Mouse (Mus musculus): Measurements from ENCODE around the gene Hoxd9. TPM values are rescaled to one million over a fixed set of nuclear protein-coding genes. Genes with fewer than 3 reads are reported as not detected.
A peak's percentile ranks its signal among the peaks of the same experiment; 100 is the strongest.

The Hoxd9 gene
- polyA plus RNA-seq, 1 experiment from 2014 or later, result 0.34 TPM

DNA sequence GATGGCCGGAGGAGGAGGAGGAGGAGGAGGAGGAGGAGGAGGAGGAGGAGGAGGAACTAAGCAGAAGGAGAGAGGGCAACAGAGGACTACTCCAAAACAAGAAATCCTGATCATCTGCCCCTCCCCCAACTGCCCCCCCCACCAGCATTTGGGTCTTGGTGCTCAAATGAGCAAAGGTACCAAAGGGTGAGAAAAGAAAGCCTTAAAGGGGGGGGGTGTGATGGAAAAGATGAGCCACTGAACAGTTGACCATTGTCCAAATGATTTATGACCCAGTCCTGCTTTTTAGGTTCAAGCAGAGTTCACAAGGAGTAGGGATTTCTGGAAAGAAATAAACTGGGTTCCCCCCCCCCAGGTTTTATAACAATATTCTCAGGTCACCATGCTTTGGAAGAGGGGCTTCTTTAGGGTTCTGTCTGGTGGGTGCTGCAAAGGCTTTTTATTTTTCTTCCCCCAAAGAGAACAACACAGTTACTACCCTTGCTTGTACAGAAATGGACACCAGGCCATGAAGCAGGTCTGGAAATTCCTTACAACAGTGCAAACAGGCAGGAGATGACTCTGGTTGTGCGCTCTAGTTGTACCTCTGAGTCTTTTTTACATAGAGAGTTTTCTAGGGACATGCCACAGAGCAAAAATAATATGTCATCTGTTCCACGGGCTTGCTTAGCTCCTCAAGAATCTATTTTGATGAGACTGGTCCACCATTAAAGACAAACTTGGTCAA is 43.9 kb downstream of the Hoxd9 start:
- DNase-seq (ENCODE audit: low spot score) (no peak), ATAC-seq (ENCODE audit: low FRiP score, low TSS enrichment) (no peak)
- no peak overlapping the region for H3K4me3 ChIP-seq (ENCODE audit: low read depth, low read length)
- no peaks in the 10 kb centered on the region for H3K36me3 ChIP-seq (ENCODE audit: control insufficient read depth, insufficient read depth, low read length)
- no peak overlapping the region for H3K4me2 ChIP-seq (replicated peaks; ENCODE audit: low read depth)
- no peak overlapping the region for H3K27ac ChIP-seq (replicated peaks)
- H3K9me3 ChIP-seq (ENCODE audit: control insufficient read depth, low read length), result no peaks in the 10 kb centered on the region
- peaks cover 36% of the 10 kb centered on the region for H3K27me3 ChIP-seq (ENCODE audit: control insufficient read depth, insufficient read depth, low read length)
- no peak overlapping the region for H3K9ac ChIP-seq (ENCODE audit: low read length)
- 47% methylated on average over 2 of the region's 3 CpGs for WGBS
- no peak for TF ChIP-seq EP300 (optimal IDR thresholded peaks at IDR 0.05)
- no peak for TF ChIP-seq CTCF (IDR thresholded peaks at IDR 0.05; ENCODE audit: low read depth)
- H3K4me1 ChIP-seq (replicated peaks; ENCODE audit: control insufficient read depth, insufficient read depth), result no peaks in the 10 kb centered on the region

DNA sequence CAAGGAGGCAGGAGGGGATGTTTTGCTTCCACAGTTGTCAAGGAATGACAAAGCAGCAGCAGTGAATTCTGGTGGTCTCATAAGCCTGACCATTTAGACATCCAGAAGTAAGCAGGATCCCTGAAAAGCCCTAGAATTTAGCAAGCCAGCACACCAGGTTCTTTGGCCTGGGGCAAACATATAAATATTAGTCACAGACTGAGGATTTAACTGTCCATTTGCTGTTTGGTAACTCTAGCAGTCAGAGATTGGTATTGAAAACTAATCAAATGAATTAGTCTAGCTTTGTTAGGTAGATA is 44.4 kb downstream of the Hoxd9 start:
- Histone ChIP-seq H3K27ac (replicated peaks) (no peak overlapping the region), H3K4me1 (replicated peaks; ENCODE audit: control insufficient read depth, insufficient read depth) (no peaks in the 10 kb centered on the region), H3K4me3 (ENCODE audit: low read depth, low read length) (no peak overlapping the region), H3K9me3 (ENCODE audit: control insufficient read depth, low read length) (no peaks in the 10 kb centered on the region), H3K4me2 (replicated peaks; ENCODE audit: low read depth) (no peak overlapping the region), H3K36me3 (ENCODE audit: control insufficient read depth, insufficient read depth, low read length) (no peaks in the 10 kb centered on the region), H3K27me3 (ENCODE audit: control insufficient read depth, insufficient read depth, low read length) (peaks cover 38% of the 10 kb centered on the region), H3K9ac (ENCODE audit: low read length) (no peak overlapping the region)
- ATAC-seq (ENCODE audit: low FRiP score, low TSS enrichment) (no peak), DNase-seq (ENCODE audit: low spot score) (no peak)
- TF ChIP-seq CTCF (IDR thresholded peaks at IDR 0.05; ENCODE audit: low read depth) (no peak), EP300 (optimal IDR thresholded peaks at IDR 0.05) (no peak)

DNA sequence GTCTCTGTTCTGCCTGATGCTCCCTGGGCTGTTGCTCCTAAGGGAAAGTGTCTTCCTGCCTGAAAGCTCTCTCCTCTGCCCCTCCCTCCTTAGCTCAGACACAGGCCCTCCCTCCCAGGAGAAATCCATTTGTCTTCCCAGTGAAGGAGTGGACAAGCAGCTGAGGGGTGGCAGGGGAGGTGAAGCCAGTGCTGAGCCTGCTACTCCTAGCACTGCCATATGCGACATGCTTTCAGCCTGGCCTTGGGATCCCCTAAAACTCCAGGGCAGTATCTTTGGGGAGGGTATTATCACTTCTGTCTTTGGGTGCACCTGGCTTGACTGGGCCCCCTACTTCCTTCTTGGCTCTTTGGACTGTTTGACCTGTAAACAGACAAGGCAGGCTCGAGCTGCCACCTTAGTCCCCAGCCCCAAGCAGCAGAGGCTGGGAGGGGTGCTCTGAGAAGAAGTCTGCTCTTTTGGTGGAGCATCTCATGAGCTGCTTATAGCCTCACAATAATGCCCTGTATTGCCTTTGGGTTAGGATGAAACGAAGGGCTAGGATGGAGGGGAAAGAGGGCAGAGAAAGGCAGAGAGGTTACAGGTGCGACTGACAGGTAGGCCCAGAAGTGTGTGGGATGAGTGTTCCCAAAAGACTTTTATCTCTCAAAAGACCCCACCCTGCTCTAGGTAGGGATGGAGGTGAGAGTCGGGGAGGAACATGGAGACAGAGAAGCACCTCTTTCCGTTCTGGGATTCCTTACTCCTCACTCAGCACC is 48.2 kb downstream of the Hoxd9 start:
- Histone ChIP-seq H3K27ac (replicated peaks) (no peak overlapping the region), H3K4me1 (replicated peaks; ENCODE audit: control insufficient read depth, insufficient read depth) (no peaks in the 10 kb centered on the region; the same call in 1 of the 2 replicates), H3K9ac (ENCODE audit: low read length) (no peak overlapping the region), H3K4me3 (ENCODE audit: low read depth, low read length) (no peak overlapping the region), H3K27me3 (ENCODE audit: control insufficient read depth, insufficient read depth, low read length) (peaks cover 44% of the 10 kb centered on the region), H3K36me3 (ENCODE audit: control insufficient read depth, insufficient read depth, low read length) (no peaks in the 10 kb centered on the region), H3K4me2 (replicated peaks; ENCODE audit: low read depth) (no peak overlapping the region), H3K9me3 (ENCODE audit: control insufficient read depth, low read length) (no peaks in the 10 kb centered on the region)
- ATAC-seq (ENCODE audit: low FRiP score, low TSS enrichment) (no peak), DNase-seq (ENCODE audit: low spot score) (no peak)
- TF ChIP-seq CTCF (IDR thresholded peaks at IDR 0.05; ENCODE audit: low read depth) (no peak), EP300 (optimal IDR thresholded peaks at IDR 0.05) (no peak)
- WGBS, result 13% methylated on average over 6 of the region's 6 CpGs

DNA sequence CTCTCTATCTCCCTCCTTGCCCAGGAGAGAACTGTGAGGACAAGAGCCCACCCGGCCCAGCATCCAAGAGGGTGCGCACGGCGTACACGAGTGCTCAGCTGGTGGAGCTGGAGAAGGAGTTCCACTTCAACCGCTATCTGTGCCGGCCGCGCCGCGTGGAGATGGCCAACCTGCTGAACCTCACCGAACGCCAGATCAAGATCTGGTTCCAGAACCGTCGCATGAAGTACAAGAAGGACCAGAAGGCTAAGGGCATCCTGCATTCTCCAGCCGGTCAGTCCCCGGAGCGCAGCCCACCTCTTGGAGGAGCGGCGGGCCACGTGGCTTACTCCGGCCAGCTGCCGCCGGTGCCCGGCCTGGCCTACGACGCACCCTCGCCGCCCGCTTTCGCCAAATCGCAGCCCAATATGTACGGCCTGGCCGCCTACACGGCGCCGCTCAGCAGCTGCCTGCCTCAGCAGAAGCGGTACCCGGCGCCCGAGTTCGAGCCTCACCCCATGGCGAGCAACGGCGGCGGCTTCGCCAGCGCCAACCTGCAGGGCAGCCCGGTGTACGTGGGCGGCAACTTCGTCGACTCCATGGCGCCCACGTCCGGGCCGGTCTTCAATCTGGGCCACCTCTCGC is 48.9 kb downstream of the Hoxd9 start:
- no peak for DNase-seq (ENCODE audit: low spot score)
- ATAC-seq (ENCODE audit: low FRiP score, low TSS enrichment), result no peak
- Histone ChIP-seq H3K9ac (ENCODE audit: low read length) (no peak overlapping the region), H3K4me1 (replicated peaks; ENCODE audit: control insufficient read depth, insufficient read depth) (no peaks in the 10 kb centered on the region; the same call in 1 of the 2 replicates), H3K4me2 (replicated peaks; ENCODE audit: low read depth) (no peak overlapping the region), H3K27ac (replicated peaks) (no peak overlapping the region), H3K27me3 (ENCODE audit: control insufficient read depth, insufficient read depth, low read length) (peaks cover 44% of the 10 kb centered on the region), H3K36me3 (ENCODE audit: control insufficient read depth, insufficient read depth, low read length) (no peaks in the 10 kb centered on the region), H3K4me3 (ENCODE audit: low read depth, low read length) (0 out of 2 replicates have a peak overlapping the region, but pooled peaks have one; percentile 10), H3K9me3 (ENCODE audit: control insufficient read depth, low read length) (no peaks in the 10 kb centered on the region)
- TF ChIP-seq EP300 (optimal IDR thresholded peaks at IDR 0.05) (no peak), CTCF (IDR thresholded peaks at IDR 0.05; ENCODE audit: low read depth) (no peak)
- WGBS, result 6% methylated on average over 55 of the region's 58 CpGs

DNA sequence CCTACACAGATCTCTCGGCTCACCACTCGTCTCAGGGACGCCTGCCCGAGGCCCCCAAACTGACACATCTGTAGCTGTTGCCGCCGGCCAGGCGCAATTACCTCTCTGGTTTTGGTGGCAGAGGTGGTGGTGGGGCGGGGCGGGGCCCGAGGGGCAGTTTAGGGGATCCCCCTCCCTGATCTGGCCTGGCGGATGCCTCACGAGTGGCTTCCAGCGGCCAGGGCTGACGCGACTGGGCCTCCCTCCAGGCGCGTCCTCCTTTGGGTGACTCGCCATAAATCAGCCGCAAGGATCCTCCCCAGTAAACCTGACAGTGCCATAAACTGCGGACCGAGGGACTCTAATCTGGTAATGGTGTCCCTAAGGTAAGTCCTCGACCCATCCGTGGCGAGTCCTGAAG is 49.5 kb downstream of the Hoxd9 start:
- Histone ChIP-seq H3K9ac (ENCODE audit: low read length) (no peak overlapping the region), H3K4me1 (replicated peaks; ENCODE audit: control insufficient read depth, insufficient read depth) (no peaks in the 10 kb centered on the region; the same call in 1 of the 2 replicates), H3K36me3 (ENCODE audit: control insufficient read depth, insufficient read depth, low read length) (no peaks in the 10 kb centered on the region), H3K27me3 (ENCODE audit: control insufficient read depth, insufficient read depth, low read length) (peaks cover 50% of the 10 kb centered on the region), H3K27ac (replicated peaks) (no peak overlapping the region), H3K4me3 (ENCODE audit: low read depth, low read length) (0 out of 2 replicates have a peak overlapping the region, but pooled peaks have one; percentile 10), H3K4me2 (replicated peaks; ENCODE audit: low read depth) (no peak overlapping the region), H3K9me3 (ENCODE audit: control insufficient read depth, low read length) (no peaks in the 10 kb centered on the region)
- DNase-seq (ENCODE audit: low spot score), result no peak
- TF ChIP-seq CTCF (IDR thresholded peaks at IDR 0.05; ENCODE audit: low read depth) (no peak), EP300 (optimal IDR thresholded peaks at IDR 0.05) (no peak)
- 0 out of 2 replicates have a peak, but pooled peaks have one; percentile 26 for ATAC-seq (ENCODE audit: low FRiP score, low TSS enrichment)
- 10% methylated on average over 24 of the region's 24 CpGs for WGBS
